Mouse (Mus musculus): Measurements from ENCODE around the gene Apoc4. TPM values are rescaled to one million over a fixed set of nuclear protein-coding genes. Genes with fewer than 3 reads are reported as not detected.
"Not testable (repeated sequence)": the region's sequence is repeated elsewhere in the genome, so short reads cannot be mapped to it uniquely, and the experiment has no call there.

Apoc4 gene
- total RNA-seq, 2 experiments from 2014 or later = not detected

DNA sequence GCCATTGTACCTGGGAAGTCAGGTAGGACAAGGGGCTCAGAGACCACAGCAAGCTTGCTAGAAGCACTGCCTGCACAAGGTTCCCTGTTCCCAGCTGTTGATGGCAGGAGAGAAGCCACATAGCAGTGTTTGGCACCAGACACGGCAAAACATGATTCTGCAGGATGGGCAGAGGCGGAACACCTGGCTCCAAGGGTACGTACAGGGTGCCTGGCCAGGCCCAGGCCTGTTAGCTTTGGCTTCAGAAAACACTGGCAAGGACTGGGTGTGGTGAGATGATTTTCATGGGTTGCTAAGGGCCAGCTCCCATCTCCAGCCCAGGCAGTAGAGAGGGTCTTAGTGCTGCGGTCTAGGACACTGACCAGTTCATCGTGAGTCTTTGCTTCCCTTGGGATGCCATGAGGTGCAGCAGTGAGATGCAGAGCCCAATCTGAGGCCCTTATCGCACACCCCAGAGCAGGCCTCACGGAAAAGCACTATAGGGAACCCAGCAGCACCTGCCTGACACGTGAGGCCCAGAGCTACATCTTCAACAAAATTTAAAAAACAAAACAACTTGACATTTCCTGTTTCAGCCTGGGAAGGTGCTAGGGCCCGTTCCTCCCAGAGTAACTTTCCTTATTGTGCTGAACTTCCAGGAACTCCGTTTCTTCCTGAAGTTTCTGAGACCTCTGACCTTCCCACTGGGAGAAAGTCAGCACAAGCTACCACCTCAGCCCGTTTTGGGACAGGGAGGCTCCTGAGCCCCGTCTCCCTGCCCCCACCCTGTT, 19.2 kb upstream of the Apoc4 start:
- intact Hi-C loops (cut with DNase I) = loop anchor here (1.0 to 10.0 kb wide), 3 partner anchors 31 to 296 kb away; partner anchors contain the start of genes Ckm and Klc3
- no peak for DNase-seq

DNA sequence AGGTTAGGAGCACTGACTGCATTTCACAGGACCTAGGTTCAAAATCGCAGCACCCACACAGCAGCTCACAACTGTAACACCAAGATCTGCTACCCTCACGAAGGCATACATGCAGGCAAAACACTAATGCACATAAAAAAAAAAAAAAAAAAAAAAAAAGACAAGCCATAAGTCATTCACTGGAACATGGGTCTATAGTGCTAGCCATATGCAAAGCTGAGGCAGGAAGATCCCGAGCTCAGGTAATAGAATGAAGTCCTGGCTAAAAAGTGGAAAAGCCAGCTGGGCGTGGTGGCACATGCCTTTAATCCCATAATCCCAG, 18.5 kb upstream of the Apoc4 start:
- intact Hi-C loops (cut with DNase I) = loop anchor here (2.0 to 10.0 kb wide), 3 partner anchors 43 to 295 kb away; partner anchors contain the start of genes Ckm and Klc3
- DNase-seq = no peak

DNA sequence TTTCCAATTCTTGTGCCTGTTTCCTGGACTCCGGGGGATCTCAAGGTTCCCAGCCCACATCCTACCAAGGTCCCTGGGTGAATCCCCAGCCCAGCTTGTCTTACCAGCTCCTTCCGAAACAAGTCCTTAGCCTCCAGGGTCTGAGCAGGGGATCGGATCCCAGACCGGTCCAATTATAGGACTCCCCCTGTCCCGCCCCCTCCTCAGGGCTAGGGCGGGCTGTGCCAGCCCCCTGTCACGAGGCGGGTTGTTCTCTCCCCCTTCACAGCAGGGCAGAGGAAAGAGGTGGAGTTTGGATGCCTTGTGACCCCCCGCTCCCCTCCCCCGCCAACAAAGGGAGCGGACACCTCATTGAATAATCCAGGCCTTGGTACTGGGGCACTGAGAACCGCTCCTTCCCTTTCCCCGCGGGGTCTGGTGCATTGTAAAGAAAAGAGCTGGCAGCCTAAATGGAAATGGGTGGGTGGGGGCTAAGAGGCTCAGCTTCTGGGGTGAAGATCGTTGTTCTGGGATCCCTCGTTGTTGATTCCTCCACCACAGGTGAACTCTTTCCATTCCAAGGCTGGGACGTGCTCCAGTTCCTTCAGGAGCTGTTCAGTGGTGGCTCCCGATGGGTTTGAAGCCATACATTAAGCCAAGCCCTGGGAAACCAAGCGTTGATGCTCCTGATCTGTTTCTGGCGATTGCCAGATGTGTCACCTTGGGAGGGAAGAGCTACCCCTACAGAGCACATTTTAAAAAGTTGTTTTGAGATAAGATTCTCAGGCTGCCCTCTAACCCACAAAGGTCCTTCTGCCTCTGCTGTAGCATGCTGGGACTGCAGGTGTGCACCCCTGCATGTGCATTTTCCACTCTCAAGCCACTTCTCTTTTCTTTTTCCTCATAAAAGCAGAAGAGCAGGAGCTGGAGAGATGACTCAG, 17.9 kb upstream of the Apoc4 start, which contains the start of gene Apoe:
Apoe (minus strand) TSS at position 282 of the 920 bp plus-strand sequence.
- DNase-seq = peak; percentile 63 to 70
- intact Hi-C loops (cut with DNase I) = loop anchor here (2.0 kb wide), 1 partner anchor 74 kb away; no protein-coding TSS in a partner anchor

DNA sequence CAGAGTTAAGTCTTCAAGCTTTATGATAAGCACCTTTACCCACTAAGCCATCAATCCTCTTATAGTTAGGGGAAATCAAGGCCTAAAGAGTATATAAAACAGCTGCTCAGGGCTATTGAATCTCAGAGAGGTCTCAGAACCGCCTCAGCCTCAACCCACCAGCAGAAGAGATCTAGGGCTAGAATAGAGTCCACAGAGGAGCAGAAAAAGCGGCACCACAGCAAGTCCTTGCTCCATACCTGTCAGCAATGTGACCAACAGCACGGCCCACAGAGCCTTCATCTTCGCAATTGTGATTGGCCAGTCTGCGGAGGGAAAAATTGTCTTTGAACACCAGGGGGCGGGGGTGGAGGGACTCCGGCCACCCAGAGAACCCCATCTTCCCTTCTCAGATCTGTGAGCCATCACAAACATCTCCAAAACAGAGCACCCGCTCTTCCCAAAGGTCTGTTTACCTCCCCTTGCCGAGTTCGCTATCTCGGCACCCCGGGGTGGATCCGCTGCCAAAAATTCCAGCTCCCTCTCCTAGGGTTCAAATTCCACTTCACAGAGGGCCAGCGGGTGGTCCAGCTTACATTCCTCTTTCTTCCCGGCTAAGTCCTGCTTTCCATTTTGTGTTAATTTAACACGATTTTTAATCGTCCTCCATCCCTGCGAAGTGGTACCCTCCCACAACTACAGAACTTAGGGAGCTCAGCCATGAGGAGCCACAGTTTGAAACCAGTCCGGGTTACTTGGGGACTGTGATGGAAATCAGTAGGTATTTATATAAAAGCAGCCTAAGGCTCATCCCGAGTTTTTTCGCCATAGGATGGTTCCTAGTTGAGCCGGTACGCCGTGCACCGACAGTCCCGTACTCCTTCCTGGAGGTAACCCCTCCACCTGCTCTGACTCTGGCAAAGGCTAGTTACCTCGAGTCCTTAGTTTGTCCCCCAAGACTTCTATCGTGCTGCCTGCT, 16.9 kb upstream of the Apoc4 start:
- intact Hi-C loops (cut with DNase I) = loop anchor here (2.0 kb wide), 1 partner anchor 73 kb away; no protein-coding TSS in a partner anchor
- DNase-seq = peak in 1 of 2 experiments; percentile 43

DNA sequence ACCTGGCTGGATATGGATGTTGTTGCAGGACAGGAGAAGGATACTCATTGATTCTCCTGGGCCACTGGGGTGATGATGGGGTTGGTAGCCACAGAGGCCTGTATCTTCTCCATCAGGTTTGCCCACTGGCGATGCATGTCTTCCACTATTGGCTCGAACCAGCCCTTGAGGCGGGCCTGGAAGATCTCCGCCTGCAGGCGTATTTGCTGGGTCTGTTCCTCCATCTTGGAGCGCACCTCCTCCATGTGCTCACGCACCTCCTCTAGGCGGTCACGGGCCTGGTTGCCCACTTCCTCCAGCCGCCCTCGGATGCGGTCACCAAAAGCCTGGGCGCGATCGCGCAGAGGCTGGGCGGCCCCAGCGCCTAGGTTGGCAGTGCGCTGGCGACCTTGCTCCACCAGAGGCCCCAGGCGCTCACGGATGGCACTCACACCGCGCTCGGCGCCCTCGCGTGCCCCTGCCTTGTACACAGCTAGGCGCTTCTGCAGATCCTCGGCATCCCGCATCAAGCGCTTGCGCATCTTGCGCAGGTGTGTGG, 15.1 kb upstream of the Apoc4 start:
- intact Hi-C loops (cut with DNase I) = no loop called here
- no peak for DNase-seq

DNA sequence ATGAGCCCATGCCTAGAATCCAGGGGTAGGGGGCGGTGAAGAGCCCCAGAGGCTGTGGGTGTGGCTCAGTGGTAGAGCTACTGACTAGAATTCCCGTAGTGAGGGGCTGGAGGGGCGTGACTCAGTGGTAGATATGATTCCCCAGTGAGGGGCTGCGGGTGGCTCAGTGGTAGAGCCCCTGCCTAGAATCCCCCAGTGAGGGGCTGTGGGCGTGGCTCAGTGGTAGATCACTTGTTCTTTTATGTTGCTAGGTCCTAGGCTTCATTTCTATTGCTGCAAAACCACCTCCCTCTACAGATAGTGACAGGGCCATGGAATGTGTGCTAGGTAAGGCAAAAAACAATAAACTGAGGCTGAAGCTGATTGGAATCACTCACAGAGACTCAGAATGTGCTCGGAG, 14.6 kb upstream of the Apoc4 start:
- intact Hi-C loops (cut with DNase I) = no loop called here
- no peak for DNase-seq

DNA sequence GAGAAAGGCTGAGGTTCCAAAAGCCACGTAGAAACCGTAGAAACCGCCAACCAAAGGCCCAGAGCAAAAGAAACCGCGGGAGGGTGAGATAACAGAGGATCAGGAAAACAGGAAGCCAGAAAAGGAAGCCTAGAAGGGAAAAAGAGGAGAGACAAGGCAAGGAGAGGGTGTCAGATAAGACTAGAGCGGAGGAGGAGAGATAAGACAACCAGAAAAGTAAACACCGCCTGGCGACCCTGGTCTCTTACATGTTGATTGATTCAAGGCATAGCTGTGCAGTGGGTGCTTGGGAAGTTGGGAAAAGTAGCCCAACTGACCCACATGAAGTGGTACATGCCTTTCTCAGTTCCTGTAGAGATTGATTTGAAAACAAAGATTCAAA, 13.9 kb upstream of the Apoc4 start:
- intact Hi-C loops (cut with DNase I) = no loop called here
- no peak for DNase-seq

DNA sequence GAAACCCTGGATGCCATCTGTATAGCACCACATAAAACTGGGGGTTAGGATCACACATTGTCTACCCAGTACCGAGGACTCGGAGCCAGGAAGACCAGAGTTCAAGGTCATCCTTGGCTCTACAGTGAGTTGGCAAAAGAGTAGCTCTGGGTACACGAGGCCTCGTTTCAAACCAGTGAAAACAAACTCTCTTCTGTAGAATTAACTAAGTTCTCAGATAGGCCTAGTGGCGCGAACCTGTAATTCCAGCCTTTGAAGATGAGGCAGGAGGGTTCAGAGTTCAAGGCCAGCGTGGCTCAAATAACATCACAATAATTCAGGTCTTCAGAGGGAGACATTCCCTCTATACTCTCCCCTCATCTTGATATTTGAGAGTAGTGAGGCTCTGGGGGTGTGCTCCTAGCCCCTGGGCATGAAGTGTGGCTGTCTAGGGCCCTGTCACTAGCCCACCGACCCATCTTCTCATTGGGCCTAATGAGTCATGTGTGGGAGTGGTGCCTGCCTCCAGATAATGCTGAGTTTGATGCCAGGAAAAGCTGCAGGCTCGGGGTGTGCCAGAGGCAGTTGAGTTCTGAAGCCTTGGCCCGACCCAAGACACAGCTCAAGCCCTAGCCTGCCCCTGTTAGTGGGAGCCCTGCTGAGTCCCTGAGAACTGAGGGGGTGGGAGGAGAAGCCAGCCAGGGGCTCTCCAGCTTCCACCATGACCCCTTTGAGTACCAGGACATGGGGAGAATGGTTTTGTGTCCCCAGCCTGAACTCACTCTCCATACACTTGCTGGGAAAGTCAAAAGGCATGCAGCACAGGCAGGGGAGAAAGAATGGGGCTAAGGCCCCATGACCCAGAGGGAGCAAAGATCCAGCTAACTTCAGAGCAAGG, 13.3 kb upstream of the Apoc4 start:
- intact Hi-C loops (cut with DNase I) = no loop called here
- no peak for DNase-seq

DNA sequence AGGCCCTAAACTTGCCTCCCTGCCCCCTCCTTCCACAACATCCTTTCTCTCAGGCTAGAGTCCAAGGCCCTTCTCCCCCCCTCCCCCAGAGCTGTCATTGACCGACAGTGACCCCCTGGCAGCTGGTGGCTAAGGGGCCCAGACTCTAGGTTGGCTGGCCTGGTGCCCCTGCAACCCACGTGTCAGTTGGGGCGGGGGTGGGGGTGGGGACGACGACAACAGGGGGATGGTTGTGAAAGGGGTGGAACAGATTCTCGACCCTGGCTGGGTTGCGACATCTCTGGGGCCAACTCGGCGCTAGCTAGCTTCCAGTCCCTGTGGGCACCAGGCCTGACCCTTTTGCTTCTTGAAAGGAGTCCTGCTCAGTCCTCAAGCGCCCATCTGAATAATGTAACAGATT, 12.1 kb upstream of the Apoc4 start:
- DNase-seq = peak; percentile 61 to 63
- intact Hi-C loops (cut with DNase I) = no loop called here

DNA sequence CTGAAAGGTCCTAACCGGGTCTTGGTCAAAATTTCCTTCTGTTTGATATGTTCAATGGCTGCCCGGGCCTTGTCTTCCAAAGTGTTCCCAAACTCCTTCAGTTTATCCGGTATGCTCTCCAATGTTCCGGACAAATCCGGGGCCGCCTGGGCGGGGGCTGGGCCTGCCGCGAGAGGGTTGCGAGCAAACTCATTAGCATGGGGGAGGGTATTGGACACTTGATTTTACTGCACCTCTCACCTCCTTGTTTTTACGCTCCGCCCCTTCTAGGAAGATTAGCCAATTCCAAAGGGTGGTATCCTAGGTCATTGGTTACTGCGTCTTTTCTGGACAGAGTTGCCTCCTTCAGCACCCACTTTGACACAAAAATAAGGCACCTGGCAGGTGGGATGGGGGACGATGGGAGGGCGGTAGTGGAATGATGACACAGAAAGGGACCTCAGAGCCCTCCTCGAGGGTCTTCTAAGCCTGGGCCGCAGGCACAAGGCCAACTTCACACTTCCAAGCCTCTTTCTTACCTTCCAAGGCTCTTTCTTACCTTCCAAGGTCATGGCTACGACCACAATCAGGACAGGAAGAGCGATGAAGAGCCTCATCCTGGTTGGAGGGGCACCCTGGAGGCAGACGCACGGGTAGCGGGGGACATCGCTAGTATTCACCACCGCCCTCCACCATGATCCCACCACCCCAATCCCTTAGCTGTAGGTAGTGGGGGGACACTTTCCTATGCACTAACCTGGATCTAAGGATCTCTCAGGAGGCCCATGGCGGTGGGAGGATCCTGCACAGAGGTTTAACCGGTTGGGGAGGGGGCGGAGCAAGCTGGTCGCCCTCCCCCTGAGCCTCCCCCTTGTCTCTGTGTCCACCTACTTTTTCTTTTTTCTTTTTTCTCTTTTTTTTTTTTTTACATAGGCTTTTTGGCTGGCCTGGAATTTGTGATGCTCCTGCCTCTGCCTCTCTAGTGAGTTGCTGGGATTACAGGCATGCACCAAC, 10.9 kb upstream of the Apoc4 start, which contains the start of gene Apoc1:
Apoc1 (minus strand) TSS at position 788 of the 993 bp plus-strand sequence.
- no peak for DNase-seq
- intact Hi-C loops (cut with DNase I) = no loop called here

DNA sequence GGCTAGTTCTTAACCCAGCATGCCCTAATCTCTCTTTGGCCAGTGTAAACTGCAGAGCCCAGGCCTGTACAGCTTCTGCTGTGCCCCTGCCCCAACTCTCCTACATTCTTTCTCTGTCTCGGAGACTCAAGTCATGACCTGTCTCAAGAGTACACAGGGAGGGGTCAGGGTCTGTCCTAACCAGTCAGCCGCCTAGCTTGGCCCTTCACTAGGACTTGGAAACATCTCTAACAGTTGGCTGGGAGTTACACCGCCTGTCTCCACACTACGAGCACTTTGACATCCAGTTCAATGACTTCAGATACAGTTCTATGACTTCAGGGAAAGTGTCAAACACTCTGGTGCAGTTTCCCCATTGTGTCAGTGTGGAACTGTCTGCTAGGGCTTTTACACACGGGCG, 10.2 kb upstream of the Apoc4 start:
- intact Hi-C loops (cut with DNase I) = no loop called here
- DNase-seq = no peak

DNA sequence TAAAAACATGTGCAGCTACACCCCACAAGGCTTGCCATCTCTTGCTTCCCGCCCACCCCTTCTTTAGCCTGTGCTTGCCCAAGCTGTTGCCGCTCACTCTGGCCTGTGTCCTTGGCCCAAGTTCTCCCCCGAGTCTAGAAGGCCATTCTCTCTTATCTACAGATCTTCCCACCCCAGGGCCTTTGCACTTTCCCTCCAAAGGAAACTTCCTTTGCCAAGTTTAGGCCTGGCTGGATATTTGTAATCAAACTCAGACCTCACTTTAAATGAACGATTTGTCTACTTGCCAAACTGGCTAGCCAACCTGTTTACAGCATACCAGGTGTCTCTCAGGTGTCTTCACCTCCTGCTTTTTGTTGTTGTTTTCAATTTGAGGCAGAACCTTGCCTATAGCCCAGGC, 9.6 kb upstream of the Apoc4 start:
- intact Hi-C loops (cut with DNase I) = no loop called here
- DNase-seq = no peak

DNA sequence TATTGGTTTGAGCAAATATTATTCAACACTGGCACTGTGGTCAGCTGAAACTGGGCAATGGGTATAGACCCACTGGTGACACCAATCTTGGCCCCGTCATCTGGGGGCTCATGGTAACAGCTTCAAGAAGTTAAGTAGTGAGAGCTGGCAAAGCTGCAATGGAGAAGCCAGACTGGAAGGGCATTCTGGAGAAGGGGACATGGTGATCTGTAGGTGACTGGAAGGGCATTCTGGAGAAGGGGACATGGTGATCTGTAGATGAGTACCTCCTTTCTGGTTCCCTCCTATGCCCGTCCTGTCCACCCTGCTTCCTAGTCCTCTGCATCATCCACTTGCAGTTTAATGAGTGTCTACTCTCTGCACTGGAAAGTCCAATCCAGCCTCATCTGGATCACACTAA, 7.3 kb upstream of the Apoc4 start:
- intact Hi-C loops (cut with DNase I) = no loop called here
- no peak for DNase-seq

DNA sequence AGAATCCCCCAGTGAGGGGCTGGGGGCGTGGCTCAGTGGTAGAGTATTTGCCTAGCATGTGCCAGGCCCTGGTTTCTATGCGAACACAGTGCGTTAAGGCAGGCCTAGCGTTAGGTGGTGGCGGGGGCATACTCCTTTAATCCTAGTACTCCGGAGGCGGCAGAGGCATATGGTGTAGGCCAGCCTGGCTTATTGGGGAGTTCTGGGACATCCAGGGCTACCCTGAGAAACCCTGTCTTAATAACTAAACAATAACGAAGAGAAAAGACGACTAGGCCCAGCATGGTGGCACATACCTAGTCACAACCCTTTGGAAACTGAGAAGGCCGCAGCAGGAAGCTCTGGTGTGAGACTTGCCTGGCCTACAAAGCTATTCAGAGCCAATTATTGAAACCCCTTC, 6.8 kb upstream of the Apoc4 start:
- no peak for DNase-seq

DNA sequence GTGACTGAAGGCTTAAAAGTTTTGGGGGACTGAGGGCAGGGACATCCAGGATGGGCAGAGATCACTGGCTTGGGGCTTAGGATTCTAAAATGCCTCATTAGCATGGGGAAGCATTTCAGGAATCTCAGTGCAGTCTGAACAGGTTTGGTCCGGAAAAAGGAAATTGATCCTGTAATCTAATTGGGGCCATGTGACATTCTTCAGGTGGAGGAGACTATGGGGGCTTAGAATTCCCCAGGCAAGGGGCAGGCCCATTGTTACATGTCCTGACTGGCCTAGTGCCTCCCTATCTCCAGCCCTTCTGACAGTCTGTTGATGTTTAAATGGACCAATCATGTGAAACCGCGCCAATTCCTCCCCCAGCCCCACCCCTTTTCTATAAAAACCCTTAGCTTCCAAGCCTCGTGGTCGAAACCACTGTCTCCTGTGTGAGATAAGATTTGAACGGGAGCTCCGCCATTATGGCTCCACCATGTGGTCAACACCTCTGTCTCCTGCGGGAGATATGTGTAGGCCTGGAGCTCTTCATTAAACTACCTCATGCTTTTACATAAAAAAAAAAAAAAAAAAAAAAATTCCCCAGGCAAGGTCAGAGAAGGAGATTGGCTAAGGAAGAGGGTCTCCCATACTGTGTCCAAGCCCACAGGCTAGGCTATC, 5.8 kb upstream of the Apoc4 start:
- intact Hi-C loops (cut with DNase I); DNase-seq: not testable (repeated sequence)

More for the DNA sequence above, 6.8 kb upstream of the Apoc4 start:
- intact Hi-C loops (cut with DNase I) = no loop called here

DNA sequence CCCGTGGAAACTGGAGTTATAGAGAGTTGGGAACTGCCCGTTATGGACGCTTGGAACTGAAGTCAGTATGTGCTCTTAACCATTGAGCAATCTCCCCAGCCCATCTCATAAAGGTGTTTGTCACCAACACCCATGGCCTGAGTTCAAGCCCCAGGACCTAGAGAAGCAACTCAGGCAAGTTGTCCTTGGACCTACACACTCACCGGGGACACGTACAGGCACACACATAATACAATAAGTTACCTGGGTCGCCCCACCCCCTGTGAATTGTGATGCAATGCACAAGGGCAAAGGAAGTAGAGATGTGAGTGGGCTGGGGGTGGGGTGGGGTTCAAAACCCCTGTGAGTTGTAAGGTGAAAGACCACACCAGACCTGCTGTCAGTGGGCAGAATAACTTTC, 5.2 kb upstream of the Apoc4 start:
- DNase-seq = no peak
- intact Hi-C loops (cut with DNase I) = no loop called here

DNA sequence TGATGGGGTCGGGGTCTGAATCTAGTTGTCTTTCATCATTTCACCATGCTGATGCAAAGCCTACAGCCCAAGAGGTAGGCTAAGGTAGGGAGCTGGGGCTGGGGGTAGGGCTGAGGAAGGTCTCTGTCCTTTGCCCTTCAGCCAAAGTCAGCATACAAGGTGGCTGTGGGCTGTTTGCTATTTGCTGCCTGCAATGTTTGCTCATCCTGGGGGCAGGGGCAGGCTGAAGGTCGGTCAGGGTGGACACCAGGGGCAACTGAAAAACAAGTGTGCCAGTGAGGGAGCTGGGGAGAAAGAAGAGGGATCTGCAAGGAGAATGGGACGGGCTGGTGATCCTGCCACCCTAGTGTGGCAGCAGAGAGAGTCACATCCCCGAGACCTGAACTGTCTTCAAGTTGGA, 4.1 kb upstream of the Apoc4 start:
- intact Hi-C loops (cut with DNase I) = no loop called here
- no peak for DNase-seq
